Mouse (Mus musculus) G1E (cell line): ENCODE data around the gene Amz1.

Experiments
- CTCF ChIP-seq: IDR thresholded peaks from 2 replicates; pipeline ENCODE4 v1.5.1; 2012; ENCODE audit warnings: low read depth, low read length, inconsistent platforms, mixed read lengths
- GATA1 ChIP-seq: IDR thresholded peaks from 2 replicates; pipeline ENCODE4 v1.6.1; 2012; ENCODE audit warnings: borderline replicate concordance, low read length, inconsistent platforms, mixed read lengths
- GATA2 ChIP-seq: IDR thresholded peaks from 2 replicates; pipeline ENCODE4 v1.6.1; 2012; ENCODE audit warnings: low read depth, low read length, inconsistent platforms, borderline replicate concordance
- TAL1 ChIP-seq: conservative IDR thresholded peaks from 2 replicates; pipeline ENCODE4 v1.6.1; 2012; ENCODE audit warnings: low read depth, low read length, inconsistent platforms, mixed read lengths

DNA sequence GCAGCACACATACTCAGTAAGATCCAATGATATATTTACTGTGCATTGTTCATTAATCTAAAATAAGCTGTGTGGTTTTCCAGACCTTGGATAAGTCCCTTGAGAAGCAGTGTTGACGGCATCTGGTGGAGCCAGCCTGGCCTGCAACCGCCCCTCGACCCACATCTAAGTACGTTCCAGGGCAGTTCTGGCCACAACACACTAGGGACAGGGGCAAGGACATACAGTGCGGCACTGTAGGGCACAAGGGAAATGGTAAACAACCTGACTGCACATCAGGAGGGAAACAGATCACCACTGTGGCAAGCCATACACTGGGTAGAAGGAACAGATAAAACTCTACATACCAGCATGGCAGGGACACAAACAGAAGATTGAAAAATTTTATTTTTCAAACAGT, 77.9 kb downstream of the Amz1 start:
- TF ChIP-seq CTCF = no peak
- TF ChIP-seq GATA1 = no peak
- no peak for TF ChIP-seq GATA2
- no peak for TF ChIP-seq TAL1
